Mouse (Mus musculus) thymus, postnatal 14 days (tissue): Measurements from ENCODE around the gene Bmi1.

ENCODE experiments used
- DNase-seq: peaks from one replicate; pipeline ENCODE4 v3.0.0; 2021

The Bmi1 gene

DNA sequence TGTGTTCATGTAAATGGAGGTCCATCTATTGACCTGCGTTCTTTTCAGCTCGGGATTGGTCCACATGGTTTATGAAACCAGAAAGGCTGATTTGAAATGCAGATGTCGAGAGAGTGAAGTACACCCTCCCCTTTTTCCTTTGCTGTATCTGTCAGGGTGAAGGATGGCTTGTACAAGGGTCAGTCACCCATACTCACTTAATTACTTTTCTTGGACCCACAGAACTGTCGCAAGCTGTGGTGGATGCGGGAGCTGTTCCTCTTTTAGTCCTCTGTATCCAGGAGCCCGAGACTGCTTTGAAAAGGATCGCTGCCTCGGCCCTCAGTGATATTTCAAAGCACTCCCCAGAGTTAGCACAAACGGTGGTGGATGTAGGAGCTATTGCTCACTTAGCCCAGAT, 54.9 kb downstream of the Bmi1 start:
- DNase-seq: no peak

DNA sequence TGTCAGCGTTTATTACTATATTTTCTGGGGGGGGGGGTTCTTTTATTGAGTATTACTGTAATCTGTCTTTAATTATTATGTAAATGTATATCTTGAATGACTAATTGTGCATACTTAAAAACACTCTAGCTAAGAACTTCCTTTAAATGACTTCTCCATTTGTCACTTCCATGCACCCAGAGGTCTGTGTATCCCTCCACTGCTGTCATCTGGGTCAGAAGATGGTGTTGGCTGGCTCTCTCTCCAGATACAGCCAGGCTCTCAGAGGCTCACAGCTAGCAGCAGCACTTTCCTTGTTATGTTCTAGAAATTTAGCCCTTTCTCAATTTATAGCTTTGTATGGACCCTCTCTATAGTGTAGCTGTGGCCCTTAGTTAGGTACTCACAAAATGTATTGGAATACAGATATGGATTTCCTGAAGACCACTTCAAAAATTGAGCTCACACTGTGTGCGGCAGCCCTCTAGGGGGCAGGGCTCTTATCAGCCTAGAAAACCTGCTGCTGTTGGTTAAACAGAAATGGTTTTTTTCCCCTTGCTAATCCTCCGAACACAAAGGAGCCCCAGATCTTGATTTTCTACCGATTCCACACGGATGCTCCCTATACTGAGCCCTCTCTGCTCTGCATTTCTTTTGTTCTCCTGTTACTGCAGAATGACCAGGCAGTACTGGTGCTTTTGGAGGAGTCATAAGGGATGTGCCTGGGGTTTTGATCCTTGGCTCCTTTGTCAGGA, 57.7 kb downstream of the Bmi1 start:
- DNase-seq: peak; percentile 15
